Mouse (Mus musculus): ENCODE results near the gene Rrp8. TPM values are rescaled to one million over a fixed set of nuclear protein-coding genes. Genes with fewer than 3 reads are reported as not detected.
"Not testable (repeated sequence)": the region's sequence is repeated elsewhere in the genome, so short reads cannot be mapped to it uniquely, and the experiment has no call there.

The Rrp8 gene
- polyA plus RNA-seq, 1 experiment from 2014 or later = 40.2 TPM

- not testable (repeated sequence) for ATAC-seq (ENCODE audit: insufficient number of reproducible peaks, insufficient read depth, low FRiP score, low read depth)
These were observed 1.7 kb downstream of the Rrp8 start for GRCm38 (mm10) chr7:105735464-105735863.

GRCm38 (mm10) chr7:105734826-105735225 is 2.4 kb downstream of the Rrp8 start:
- peaks cover 23% of the 10 kb centered on the region for H3K4me1 ChIP-seq (ENCODE audit: control insufficient read depth, insufficient read depth, low read length)
- no peak overlapping the region for H3K4me3 ChIP-seq (ENCODE audit: low read depth, low read length)
- H3K9me3 ChIP-seq (ENCODE audit: control insufficient read depth, low read depth, low read length) = no peaks in the 10 kb centered on the region
- peaks cover 29% of the 10 kb centered on the region for H3K36me3 ChIP-seq (ENCODE audit: control insufficient read depth, insufficient read depth, low read length)
- no peaks in the 10 kb centered on the region for H3K27me3 ChIP-seq (ENCODE audit: control insufficient read depth, insufficient read depth, low read length)
- WGBS = 79% methylated on average over 8 of the region's 8 CpGs
- peak overlapping the region; percentile 71; the same call in 1 of the 2 replicates for H3K4me2 ChIP-seq (replicated peaks; ENCODE audit: low read depth, low read length)
- no peak overlapping the region for H3K27ac ChIP-seq (ENCODE audit: low read length)
- ATAC-seq (ENCODE audit: insufficient number of reproducible peaks, insufficient read depth, low FRiP score, low read depth) = no peak
- no peak overlapping the region for H3K9ac ChIP-seq (replicated peaks; ENCODE audit: low read depth, low read length)

More at GRCm38 (mm10) chr7:105735464-105735863, 1.7 kb downstream of the Rrp8 start:
- H3K27ac ChIP-seq (ENCODE audit: low read length) = peak overlapping the region; percentile 82
- H3K4me3 ChIP-seq (ENCODE audit: low read depth, low read length) = peak overlapping the region; percentile 70
- H3K9me3 ChIP-seq (ENCODE audit: control insufficient read depth, low read depth, low read length); H3K27me3 ChIP-seq (ENCODE audit: control insufficient read depth, insufficient read depth, low read length): not testable (repeated sequence)
- peak overlapping the region; percentile 71 for H3K4me2 ChIP-seq (replicated peaks; ENCODE audit: low read depth, low read length)
- peak overlapping the region; percentile 78 for H3K9ac ChIP-seq (replicated peaks; ENCODE audit: low read depth, low read length)
- H3K36me3 ChIP-seq (ENCODE audit: control insufficient read depth, insufficient read depth, low read length) = peaks cover 34% of the 10 kb centered on the region
- 47% methylated on average over 4 of the region's 4 CpGs for WGBS
- H3K4me1 ChIP-seq (ENCODE audit: control insufficient read depth, insufficient read depth, low read length) = peaks cover 23% of the 10 kb centered on the region

GRCm38 (mm10) chr7:105733836-105734235 is 3.3 kb downstream of the Rrp8 start:
- H3K4me2 ChIP-seq (replicated peaks; ENCODE audit: low read depth, low read length) = no peak overlapping the region
- H3K27me3 ChIP-seq (ENCODE audit: control insufficient read depth, insufficient read depth, low read length) = no peaks in the 10 kb centered on the region
- ATAC-seq (ENCODE audit: insufficient number of reproducible peaks, insufficient read depth, low FRiP score, low read depth) = no peak
- H3K27ac ChIP-seq (ENCODE audit: low read length) = no peak overlapping the region
- H3K4me3 ChIP-seq (ENCODE audit: low read depth, low read length) = no peak overlapping the region
- no peaks in the 10 kb centered on the region for H3K9me3 ChIP-seq (ENCODE audit: control insufficient read depth, low read depth, low read length)
- no peak overlapping the region for H3K9ac ChIP-seq (replicated peaks; ENCODE audit: low read depth, low read length)
- H3K4me1 ChIP-seq (ENCODE audit: control insufficient read depth, insufficient read depth, low read length) = peaks cover 17% of the 10 kb centered on the region
- WGBS = 95% methylated on average over 11 of the region's 11 CpGs
- peaks cover 29% of the 10 kb centered on the region for H3K36me3 ChIP-seq (ENCODE audit: control insufficient read depth, insufficient read depth, low read length)

GRCm38 (mm10) chr7:105728701-105729428 is 8.3 kb downstream of the Rrp8 start:
- H3K9me3 ChIP-seq (ENCODE audit: control insufficient read depth, low read depth, low read length) = no peaks in the 10 kb centered on the region
- no peak overlapping the region for H3K4me2 ChIP-seq (replicated peaks; ENCODE audit: low read depth, low read length)
- no peak overlapping the region for H3K27ac ChIP-seq (ENCODE audit: low read length)
- ATAC-seq (ENCODE audit: insufficient number of reproducible peaks, insufficient read depth, low FRiP score, low read depth) = no peak
- no peaks in the 10 kb centered on the region for H3K27me3 ChIP-seq (ENCODE audit: control insufficient read depth, insufficient read depth, low read length)
- no peaks in the 10 kb centered on the region for H3K4me1 ChIP-seq (ENCODE audit: control insufficient read depth, insufficient read depth, low read length)
- H3K4me3 ChIP-seq (ENCODE audit: low read depth, low read length) = no peak overlapping the region
- peaks cover 22% of the 10 kb centered on the region for H3K36me3 ChIP-seq (ENCODE audit: control insufficient read depth, insufficient read depth, low read length)
- 84% methylated on average over 6 of the region's 6 CpGs for WGBS
- no peak overlapping the region for H3K9ac ChIP-seq (replicated peaks; ENCODE audit: low read depth, low read length)

GRCm38 (mm10) chr7:105726980-105727325 is 10.2 kb downstream of the Rrp8 start:
- no peak overlapping the region for H3K27ac ChIP-seq (ENCODE audit: low read length)
- H3K9ac ChIP-seq (replicated peaks; ENCODE audit: low read depth, low read length) = no peak overlapping the region
- H3K27me3 ChIP-seq (ENCODE audit: control insufficient read depth, insufficient read depth, low read length) = no peaks in the 10 kb centered on the region
- H3K9me3 ChIP-seq (ENCODE audit: control insufficient read depth, low read depth, low read length) = no peaks in the 10 kb centered on the region
- H3K4me3 ChIP-seq (ENCODE audit: low read depth, low read length) = no peak overlapping the region
- H3K36me3 ChIP-seq (ENCODE audit: control insufficient read depth, insufficient read depth, low read length) = peaks cover 4% of the 10 kb centered on the region
- H3K4me1 ChIP-seq (ENCODE audit: control insufficient read depth, insufficient read depth, low read length) = no peaks in the 10 kb centered on the region
- 95% methylated on average over 4 of the region's 4 CpGs for WGBS
- H3K4me2 ChIP-seq (replicated peaks; ENCODE audit: low read depth, low read length) = no peak overlapping the region
- ATAC-seq (ENCODE audit: insufficient number of reproducible peaks, insufficient read depth, low FRiP score, low read depth) = no peak

GRCm38 (mm10) chr7:105726144-105726979 is 10.8 kb downstream of the Rrp8 start:
- ATAC-seq (ENCODE audit: insufficient number of reproducible peaks, insufficient read depth, low FRiP score, low read depth) = peak; percentile 81
- 80% methylated on average over 4 of the region's 4 CpGs for WGBS
- no peak overlapping the region for H3K9ac ChIP-seq (replicated peaks; ENCODE audit: low read depth, low read length)
- H3K4me3 ChIP-seq (ENCODE audit: low read depth, low read length) = no peak overlapping the region
- no peaks in the 10 kb centered on the region; the same call in none of the 2 replicates for H3K36me3 ChIP-seq (ENCODE audit: control insufficient read depth, insufficient read depth, low read length)
- H3K4me1 ChIP-seq (ENCODE audit: control insufficient read depth, insufficient read depth, low read length) = no peaks in the 10 kb centered on the region
- no peak overlapping the region for H3K4me2 ChIP-seq (replicated peaks; ENCODE audit: low read depth, low read length)
- no peak overlapping the region for H3K27ac ChIP-seq (ENCODE audit: low read length)
- H3K9me3 ChIP-seq (ENCODE audit: control insufficient read depth, low read depth, low read length) = no peaks in the 10 kb centered on the region
- H3K27me3 ChIP-seq (ENCODE audit: control insufficient read depth, insufficient read depth, low read length) = no peaks in the 10 kb centered on the region

- no peaks in the 10 kb centered on the region for H3K36me3 ChIP-seq (ENCODE audit: control insufficient read depth, insufficient read depth, low read length)
- H3K4me3 ChIP-seq (ENCODE audit: low read depth, low read length) = no peak overlapping the region
- no peak overlapping the region for H3K4me2 ChIP-seq (replicated peaks; ENCODE audit: low read depth, low read length)
- no peaks in the 10 kb centered on the region for H3K4me1 ChIP-seq (ENCODE audit: control insufficient read depth, insufficient read depth, low read length)
- no peaks in the 10 kb centered on the region for H3K9me3 ChIP-seq (ENCODE audit: control insufficient read depth, low read depth, low read length)
- 61% methylated on average over 2 of the region's 2 CpGs for WGBS
- no peak for ATAC-seq (ENCODE audit: insufficient number of reproducible peaks, insufficient read depth, low FRiP score, low read depth)
- H3K27me3 ChIP-seq (ENCODE audit: control insufficient read depth, insufficient read depth, low read length) = no peaks in the 10 kb centered on the region
- H3K9ac ChIP-seq (replicated peaks; ENCODE audit: low read depth, low read length) = no peak overlapping the region
- H3K27ac ChIP-seq (ENCODE audit: low read length) = no peak overlapping the region
These were observed 15.3 kb downstream of the Rrp8 start for GRCm38 (mm10) chr7:105721916-105722315.

GRCm38 (mm10) chr7:105715366-105715765 is 21.8 kb downstream of the Rrp8 start:
- Histone ChIP-seq H3K27me3 (ENCODE audit: control insufficient read depth, insufficient read depth, low read length) (no peaks in the 10 kb centered on the region), H3K4me2 (replicated peaks; ENCODE audit: low read depth, low read length) (no peak overlapping the region), H3K9ac (replicated peaks; ENCODE audit: low read depth, low read length) (no peak overlapping the region), H3K9me3 (ENCODE audit: control insufficient read depth, low read depth, low read length) (no peaks in the 10 kb centered on the region), H3K36me3 (ENCODE audit: control insufficient read depth, insufficient read depth, low read length) (no peaks in the 10 kb centered on the region), H3K4me1 (ENCODE audit: control insufficient read depth, insufficient read depth, low read length) (no peaks in the 10 kb centered on the region), H3K4me3 (ENCODE audit: low read depth, low read length) (no peak overlapping the region), H3K27ac (ENCODE audit: low read length) (no peak overlapping the region)
- ATAC-seq (ENCODE audit: insufficient number of reproducible peaks, insufficient read depth, low FRiP score, low read depth) = no peak
- WGBS = 57% methylated on average over 3 of the region's 3 CpGs
